Mouse (Mus musculus) megakaryocyte, adult 5-6 weeks (primary cell): Measurements from ENCODE around the gene Fam227b. TPM values are rescaled to one million over a fixed set of nuclear protein-coding genes. Genes with fewer than 3 reads are reported as not detected.

ENCODE experiments used
- ATAC-seq: 2 replicates; pipeline ENCODE4 v1.8.0; 2016; ENCODE audit warnings: mild to moderate bottlenecking, inconsistent platforms; ENCODE audit not compliant: poor library complexity, severe bottlenecking
- total RNA-seq, 2 experiments: library from RNA; stranded (forward) in 1 of 2; stranded (reverse) in 1 of 2; fragments of 153-499, 151-499 nt in 1 of 2; fragments of 221-1000, 200-1000 nt in 1 of 2; gene quantifications; 2 replicates each; pipeline versions ENCODE4 v1.2.3 to v1.2.4; 2015 to 2017

Fam227b gene
- total RNA-seq, 2 experiments from 2014 or later, result not detected

DNA sequence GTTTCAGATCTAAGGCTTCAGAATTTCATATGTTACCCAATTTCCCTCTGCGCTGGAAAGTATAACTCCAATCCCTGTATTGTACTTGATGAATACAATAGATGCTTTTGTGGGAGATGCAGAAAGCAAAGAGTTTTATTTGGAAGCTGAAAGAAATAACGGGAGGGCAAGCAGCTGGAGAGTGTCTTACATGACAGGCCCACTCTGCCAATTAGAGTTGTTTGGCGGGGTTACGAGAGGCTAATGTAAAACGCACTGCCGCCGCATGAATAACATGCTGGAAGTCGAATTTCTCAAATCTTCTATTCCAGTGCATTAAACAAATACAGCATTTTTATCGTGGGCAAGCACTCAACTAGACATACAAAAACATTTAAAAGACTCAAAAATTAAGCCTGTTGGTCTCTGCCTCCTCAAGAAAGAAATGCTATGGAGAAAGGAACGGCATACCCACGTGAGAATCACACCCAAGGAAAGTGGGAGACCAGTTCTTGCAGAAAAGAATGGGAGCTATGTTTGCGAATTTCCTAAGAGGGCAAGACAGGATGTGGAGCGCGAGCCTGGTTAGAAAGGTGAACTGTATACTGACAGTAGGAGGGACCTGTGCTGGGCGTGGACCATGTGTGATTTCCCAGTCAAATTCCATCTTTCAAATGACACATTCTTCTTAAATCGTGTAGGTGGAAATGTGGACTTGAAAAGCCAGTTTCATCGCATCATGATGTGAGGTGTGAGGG lies 90.6 kb downstream of the Fam227b start:
- ATAC-seq, result no peak

GRCm38 (mm10) chr2:126060595-126060994 lies 91.2 kb downstream of the Fam227b start:
- no peak for ATAC-seq

DNA sequence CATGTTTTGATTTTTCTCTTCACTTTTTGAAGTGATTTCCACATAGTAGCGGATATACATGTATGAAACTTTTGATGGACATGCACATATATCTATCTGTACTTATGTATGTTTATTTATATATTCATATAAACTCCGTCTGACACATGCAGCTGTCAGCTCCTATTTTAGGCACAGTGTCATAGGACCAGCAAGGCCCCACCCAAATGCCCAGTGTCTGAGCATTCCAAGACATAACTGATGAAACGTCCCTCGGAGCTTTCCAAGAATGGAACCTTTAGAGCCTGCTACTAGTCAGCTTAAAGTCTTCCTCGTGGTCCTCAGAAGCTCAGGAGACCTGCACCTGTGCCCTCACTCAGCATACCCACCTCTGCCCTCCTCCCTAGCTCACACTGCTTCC lies 98.1 kb downstream of the Fam227b start:
- ATAC-seq, result no peak

GRCm38 (mm10) chr2:126052749-126053557 lies 98.9 kb downstream of the Fam227b start:
- no peak for ATAC-seq

- no peak for ATAC-seq
Observed at GRCm38 (mm10) chr2:126045621-126046020, 106.2 kb downstream of the Fam227b start.

- ATAC-seq, result no peak
Observed at GRCm38 (mm10) chr2:126042674-126043073, 109.1 kb downstream of the Fam227b start.

DNA sequence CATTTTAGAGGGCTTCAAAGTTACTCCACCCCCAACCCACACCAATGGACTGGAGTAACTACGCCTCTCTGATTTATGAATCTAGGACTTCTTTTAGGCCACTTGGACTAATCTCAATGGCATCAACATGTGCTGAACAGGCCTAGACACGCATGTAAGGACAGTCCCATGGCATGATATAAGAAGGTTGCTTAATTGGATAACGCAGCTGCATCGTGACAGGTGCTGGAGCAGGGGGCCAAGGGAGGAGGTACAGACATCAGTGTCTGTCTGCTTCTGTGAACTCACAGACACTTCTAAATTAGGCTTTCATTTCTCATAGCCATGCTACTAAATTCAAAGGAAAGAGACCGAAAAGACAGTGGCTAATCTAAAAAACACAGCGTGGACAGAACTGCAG lies 110.6 kb downstream of the Fam227b start:
- ATAC-seq, result no peak

DNA sequence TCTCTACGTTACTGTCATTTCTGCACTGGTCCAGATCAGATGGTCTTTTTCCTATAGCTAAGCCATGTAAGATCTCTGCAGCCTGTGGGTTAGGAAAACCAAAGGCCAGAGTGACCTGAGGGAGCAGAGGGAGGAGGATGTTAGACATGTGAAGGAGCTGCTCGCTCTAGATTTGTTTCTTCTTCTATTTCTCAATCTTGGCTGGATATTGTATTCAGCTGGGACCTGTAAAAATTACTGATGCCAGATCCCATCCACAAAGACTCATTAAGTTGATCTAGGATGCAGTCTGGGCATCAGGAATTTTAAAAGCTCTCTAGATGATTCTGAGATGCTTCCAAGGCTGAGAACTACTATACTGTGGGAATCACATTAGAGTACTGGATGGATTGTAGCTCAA lies 111.2 kb downstream of the Fam227b start:
- no peak for ATAC-seq

- no peak for ATAC-seq
Observed at GRCm38 (mm10) chr2:126039414-126039891, 112.4 kb downstream of the Fam227b start.

- no peak for ATAC-seq
Observed at GRCm38 (mm10) chr2:126038221-126039000, 113.4 kb downstream of the Fam227b start.

GRCm38 (mm10) chr2:126036121-126036520 lies 115.7 kb downstream of the Fam227b start:
- ATAC-seq, result no peak

DNA sequence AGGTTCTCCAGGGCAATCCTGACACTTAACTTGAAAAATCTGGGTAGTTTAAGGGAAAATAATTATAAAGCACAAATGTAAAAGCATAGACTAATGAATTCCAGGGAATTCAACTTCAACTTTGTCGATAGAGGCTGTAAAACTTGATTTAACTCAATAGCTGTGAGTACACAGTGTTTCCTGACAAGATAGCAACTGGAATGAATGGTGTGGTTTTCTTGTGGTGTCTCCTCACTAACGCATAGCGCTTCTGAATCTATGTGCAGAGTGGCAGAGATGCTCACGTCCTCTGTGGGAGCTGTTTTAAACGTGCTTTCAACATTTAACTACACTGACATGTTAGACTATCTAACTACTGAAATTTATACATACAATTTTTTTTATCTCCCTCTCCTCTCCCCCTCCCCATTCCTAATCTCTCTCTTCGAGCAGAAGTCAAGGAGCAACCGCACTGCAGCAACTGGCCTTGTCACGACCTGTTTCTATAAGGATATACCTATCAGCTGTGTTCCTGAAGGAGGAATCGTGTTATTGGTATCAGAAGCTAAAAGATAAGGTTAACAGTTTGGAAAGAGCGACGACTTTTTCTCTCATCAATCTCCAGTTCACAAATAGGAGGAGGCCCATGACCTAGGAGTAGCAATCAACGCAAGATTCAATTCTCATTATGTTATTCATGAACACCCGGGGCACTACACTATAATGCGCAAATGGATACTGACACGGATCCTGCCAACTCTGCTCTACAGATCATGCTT lies 116.6 kb downstream of the Fam227b start:
- ATAC-seq, result no peak

DNA sequence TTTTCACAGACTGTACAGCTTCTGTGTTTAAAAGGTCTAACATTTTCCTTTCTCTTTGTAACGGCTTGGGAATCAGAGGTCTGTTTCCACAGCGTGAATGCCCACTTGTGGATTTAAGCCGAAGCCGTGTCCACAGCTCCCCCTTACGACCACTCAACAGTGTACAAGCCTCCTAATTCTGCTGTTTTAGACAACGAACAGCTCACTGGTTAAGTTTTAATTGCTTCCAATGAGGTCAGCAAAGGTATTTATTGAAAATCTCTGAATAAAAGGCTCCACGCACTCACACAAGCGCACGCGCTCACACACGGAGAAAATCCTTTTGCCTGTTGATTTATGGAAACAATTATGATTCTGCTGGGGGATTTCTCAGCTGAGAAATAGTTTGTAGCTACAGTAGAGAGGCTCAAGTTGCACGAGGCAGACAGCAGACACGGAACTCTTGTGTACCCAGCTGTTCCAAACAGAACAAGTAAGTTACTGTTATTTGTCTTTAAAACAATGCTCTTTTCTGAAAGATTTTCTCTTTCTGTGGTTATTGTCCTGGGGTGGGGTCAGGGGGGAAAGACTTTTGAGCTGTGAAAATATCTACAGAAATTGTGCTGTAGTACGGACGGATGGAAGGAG lies 117.3 kb downstream of the Fam227b start, which contains the start of gene Fgf7:
Gene Fgf7 (plus strand): TSS at position 280 of the 627 bp plus-strand sequence.
- no peak for ATAC-seq

GRCm38 (mm10) chr2:126033114-126033972 lies 118.5 kb downstream of the Fam227b start:
- no peak for ATAC-seq

- no peak for ATAC-seq
Observed at GRCm38 (mm10) chr2:126031186-126031900, 120.5 kb downstream of the Fam227b start.

DNA sequence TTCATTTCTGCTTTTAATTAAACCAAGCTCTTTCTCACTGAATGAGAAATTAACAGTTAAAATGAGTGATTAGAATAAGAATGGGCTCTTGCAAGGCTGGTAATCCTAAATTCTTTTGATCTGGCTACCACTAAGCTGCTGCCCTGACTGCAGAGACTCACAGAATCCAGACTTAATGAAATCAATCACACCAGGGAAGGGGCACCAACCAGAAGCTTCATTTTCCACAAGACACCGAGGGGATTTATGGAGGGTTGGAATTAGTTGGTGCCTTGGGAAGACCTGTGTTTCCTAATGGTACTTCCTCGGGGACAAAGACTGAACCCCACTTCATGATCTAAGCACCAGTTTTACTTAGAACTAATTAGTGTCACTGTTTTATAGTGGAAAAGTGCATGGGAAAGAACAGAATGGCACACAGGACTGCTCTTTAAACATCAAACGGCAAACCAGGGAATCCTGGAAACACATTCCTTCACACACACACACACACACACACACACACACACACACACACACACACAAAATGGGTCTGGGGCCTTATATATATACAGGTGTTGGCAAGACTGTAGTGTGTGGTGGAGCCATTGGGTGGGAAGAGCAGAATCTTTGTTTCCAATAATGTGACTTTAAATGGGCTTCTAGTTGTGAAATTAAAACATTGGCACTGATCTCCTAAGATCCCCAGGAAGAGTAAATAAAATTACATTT lies 135.9 kb downstream of the Fam227b start:
- no peak for ATAC-seq

GRCm38 (mm10) chr2:126014989-126015710 lies 136.7 kb downstream of the Fam227b start:
- no peak for ATAC-seq
